Mouse (Mus musculus): ENCODE results near the gene Trpm3.

- TF ChIP-seq CTCF (IDR thresholded peaks at IDR 0.05) (no peak), EP300 (IDR thresholded peaks at IDR 0.05) (no peak)
Measured at GRCm38 (mm10) chr19:22859644-22860043, 720.8 kb downstream of the Trpm3 start.

All from lung, postnatal 0 days (tissue).